Mouse (Mus musculus) lung, adult 2 months (tissue): ENCODE data around the gene Ube2c. TPM values are rescaled to one million over a fixed set of nuclear protein-coding genes. Genes with fewer than 3 reads are reported as not detected.
A peak's percentile ranks its signal among the peaks of the same experiment; 100 is the strongest.
"Not testable (repeated sequence)": the region's sequence is repeated elsewhere in the genome, so short reads cannot be mapped to it uniquely, and the experiment has no call there.

ENCODE experiments used
- DNase-seq: peaks from one replicate; pipeline ENCODE4 v3.0.0; 2022
- H3K4me1 ChIP-seq: fragments of 200-500 bp; 2 replicates; pipeline ENCODE4 v1.6.1; 2011; ENCODE audit warnings: low read length; ENCODE audit not compliant: control insufficient read depth, insufficient read depth
- H3K4me3 ChIP-seq: fragments of 200-500 bp; replicated peaks from 2 replicates; pipeline ENCODE3; 2011; ENCODE audit warnings: low read depth, mild to moderate bottlenecking, control low read depth, low read length; ENCODE audit errors: extremely low read depth
- CTCF ChIP-seq: fragments of 200-500 bp; IDR thresholded peaks from 2 replicates; pipeline ENCODE4 v1.5.1; 2011; ENCODE audit warnings: mild to moderate bottlenecking, low read length, control low read depth; ENCODE audit not compliant: insufficient read depth
- POLR2A ChIP-seq: fragments of 200-500 bp; IDR thresholded peaks from 2 replicates; pipeline ENCODE4 v1.6.1; 2011; ENCODE audit warnings: low read depth, mild to moderate bottlenecking, control low read depth, low read length, borderline replicate concordance; ENCODE audit errors: extremely low read depth
- WGBS: fragments of 180-500 bp; shearing (Covaris S2); methylation state at CpG from one replicate; pipeline ENCODE4 v1.1.7; 2018; 5-methylcytosine and 5-hydroxymethylcytosine counted together
- polyA plus RNA-seq: library from polyadenylated mRNA; depleted of rRNA; stranded (reverse); fragments of >200 nt; gene quantifications from 2 replicates; pipeline ENCODE4 v1.2.3, GENCODE M21; 2012

The Ube2c gene
- polyA plus RNA-seq, 1 experiment = 9.7 TPM

DNA sequence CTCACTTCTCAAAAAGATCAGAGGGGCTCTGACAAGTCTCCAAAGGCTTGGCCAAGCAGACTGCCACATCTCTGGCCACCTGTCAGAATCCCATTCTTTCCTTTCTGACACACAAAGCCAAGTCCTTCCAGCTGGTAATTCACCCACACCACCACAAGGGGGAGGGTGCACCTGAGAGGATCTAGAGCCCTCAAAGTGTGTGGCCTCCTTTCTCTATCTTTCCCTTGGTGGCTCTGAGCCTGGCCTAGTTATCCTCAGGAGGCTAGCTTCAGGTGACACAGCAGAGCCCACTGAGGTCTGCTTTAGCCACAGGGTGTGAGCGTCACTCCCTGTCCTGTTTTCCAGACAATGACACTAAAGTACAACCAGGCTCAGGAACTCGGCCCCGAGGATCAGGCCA lies 23.5 kb downstream of the Ube2c start:
- H3K4me3 ChIP-seq = no peak overlapping the region
- peaks cover 14% of the 10 kb centered on the region for H3K4me1 ChIP-seq
- WGBS = 75% methylated on average over 3 of the region's 3 CpGs
- TF ChIP-seq POLR2A = no peak
- TF ChIP-seq CTCF = peak; percentile 88
- peak; percentile 50 for DNase-seq

- H3K4me1 ChIP-seq = peaks cover 8% of the 10 kb centered on the region
- no peak for DNase-seq
- WGBS = 85% methylated on average over 2 of the region's 2 CpGs
- H3K4me3 ChIP-seq = no peak overlapping the region
- TF ChIP-seq CTCF (no peak), POLR2A (no peak)
Observed at GRCm38 (mm10) chr2:164793772-164794171, 24.1 kb downstream of the Ube2c start.

GRCm38 (mm10) chr2:164794293-164794692 lies 24.6 kb downstream of the Ube2c start:
- WGBS = 24% methylated on average over 5 of the region's 5 CpGs
- DNase-seq = peak; percentile 68
- H3K4me3 ChIP-seq = no peak overlapping the region
- H3K4me1 ChIP-seq = peaks cover 7% of the 10 kb centered on the region
- TF ChIP-seq POLR2A = no peak; the same call in 1 of the 2 replicates
- peak; percentile 78 for TF ChIP-seq CTCF

- WGBS = 77% methylated on average over 4 of the region's 4 CpGs
- TF ChIP-seq CTCF (no peak), POLR2A (no peak)
- no peak for DNase-seq
Observed at GRCm38 (mm10) chr2:164795868-164796267, 26.2 kb downstream of the Ube2c start.

DNA sequence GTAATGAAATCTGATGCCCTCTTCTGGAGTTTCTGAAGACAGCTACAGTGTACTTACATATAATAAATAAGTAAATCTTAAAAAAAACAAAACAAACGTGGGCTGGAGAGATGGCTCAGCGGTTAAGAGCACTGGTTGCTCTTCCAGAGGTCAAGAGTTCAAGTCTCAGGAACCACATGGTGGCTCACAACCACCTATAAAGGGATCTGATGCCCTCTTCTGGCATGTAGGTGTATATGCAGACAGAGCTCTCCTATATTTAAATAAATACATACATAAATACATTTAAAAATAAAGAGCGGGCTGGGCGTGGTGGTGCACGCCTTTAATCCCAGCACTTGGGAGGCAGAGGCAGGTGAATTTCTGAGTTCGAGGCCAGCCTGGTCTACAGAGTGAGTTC lies 28.9 kb downstream of the Ube2c start:
- WGBS = 64% methylated on average over 6 of the region's 6 CpGs
- not testable (repeated sequence) for DNase-seq, H3K4me1 ChIP-seq, H3K4me3 ChIP-seq

More at GRCm38 (mm10) chr2:164795868-164796267, 26.2 kb downstream of the Ube2c start:
- peaks cover 4% of the 10 kb centered on the region for H3K4me1 ChIP-seq
- H3K4me3 ChIP-seq = no peak overlapping the region

- TF ChIP-seq POLR2A = no peak
- TF ChIP-seq CTCF = no peak
- peaks cover 3% of the 10 kb centered on the region; the same call in 1 of the 2 replicates for H3K4me1 ChIP-seq
- no peak for DNase-seq
- no peak overlapping the region for H3K4me3 ChIP-seq
- WGBS = 81% methylated on average over 13 of the region's 13 CpGs
Observed at GRCm38 (mm10) chr2:164800252-164801004, 30.7 kb downstream of the Ube2c start.

DNA sequence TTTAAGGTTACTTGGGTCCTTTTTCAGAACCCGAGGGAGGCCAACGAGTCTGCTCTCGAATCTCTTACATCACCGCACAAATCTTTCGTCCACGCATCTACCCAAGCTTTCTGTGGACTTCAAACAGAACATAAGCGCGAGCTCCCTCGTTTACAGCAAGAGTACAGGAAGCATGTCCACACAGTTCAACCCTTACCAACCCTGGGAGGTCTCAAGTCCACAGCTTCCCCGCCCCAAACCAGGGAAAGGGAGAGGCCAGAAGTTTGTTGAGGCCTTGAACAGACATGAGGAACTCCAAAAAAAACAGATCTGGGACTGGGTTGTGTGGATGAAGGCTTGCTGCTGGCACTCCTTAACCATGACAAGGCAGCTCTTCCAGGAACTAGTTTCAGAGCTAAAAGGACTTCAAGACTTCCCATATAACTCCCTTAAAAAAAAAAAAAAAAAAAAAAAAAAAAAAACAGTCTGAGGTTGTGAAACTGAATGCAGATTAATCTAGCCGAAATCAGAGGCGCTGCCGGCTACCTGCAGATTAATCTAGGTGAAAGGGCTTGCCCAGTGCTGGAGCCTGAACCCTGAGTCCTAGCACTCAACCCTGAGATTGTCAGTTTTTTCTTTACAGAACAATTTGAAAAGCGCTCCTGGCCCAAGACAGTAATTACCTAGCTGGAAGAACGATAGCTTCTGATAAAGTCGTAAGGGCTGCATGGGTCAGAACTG lies 33.7 kb downstream of the Ube2c start:
- H3K4me1 ChIP-seq = peaks cover 3% of the 10 kb centered on the region; the same call in 1 of the 2 replicates
- WGBS = 80% methylated on average over 16 of the region's 16 CpGs
- DNase-seq = no peak
- TF ChIP-seq CTCF = no peak
- TF ChIP-seq POLR2A = no peak
- no peak overlapping the region for H3K4me3 ChIP-seq

- H3K4me1 ChIP-seq = peaks cover 3% of the 10 kb centered on the region; the same call in 1 of the 2 replicates
- DNase-seq = no peak
- no peak for TF ChIP-seq CTCF
- TF ChIP-seq POLR2A = no peak
- 50% methylated on average over 1 of the region's 1 CpGs for WGBS
- H3K4me3 ChIP-seq = no peak overlapping the region
Observed at GRCm38 (mm10) chr2:164803921-164804313, 34.2 kb downstream of the Ube2c start.

DNA sequence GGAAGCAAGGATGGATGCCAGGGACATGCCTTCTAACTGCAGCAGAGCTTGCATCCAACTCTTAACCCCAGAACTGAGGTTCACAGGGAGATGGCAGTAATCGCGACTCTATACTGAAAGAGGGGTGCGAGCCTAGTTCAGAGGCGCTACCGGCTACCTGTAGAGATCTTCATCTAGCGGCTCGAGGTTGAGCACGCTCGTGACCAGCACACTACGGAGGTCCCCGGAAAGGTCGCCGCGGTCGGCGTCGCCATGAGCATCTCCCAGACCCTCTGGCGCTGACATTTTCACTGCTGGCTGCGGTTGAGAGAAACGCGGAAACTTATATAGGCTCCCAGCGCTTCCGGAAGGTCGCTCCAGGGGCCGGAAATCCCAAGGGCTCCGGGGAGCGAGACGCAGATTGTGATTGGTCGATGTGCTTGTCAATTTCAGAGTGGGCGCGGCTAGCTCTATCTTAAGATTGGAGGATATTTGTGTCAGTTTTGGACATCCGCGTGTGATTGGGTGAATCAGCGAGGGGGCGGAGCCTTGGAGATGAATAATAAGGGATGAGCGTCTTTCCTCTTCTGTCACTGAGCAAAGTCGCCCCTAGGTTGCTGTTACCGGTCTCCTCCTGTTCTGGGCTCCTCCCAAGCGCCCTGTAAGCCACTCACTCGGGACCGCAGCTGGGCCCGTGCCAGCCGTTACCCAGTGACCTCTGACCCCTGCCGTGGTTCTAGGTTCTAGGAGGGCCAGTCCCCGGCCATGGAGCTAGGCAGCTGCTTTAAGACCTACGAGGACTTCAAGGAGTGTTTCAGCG lies 35.0 kb downstream of the Ube2c start, which contains the start of the genes Acot8 and Zswim3:
Gene Acot8, minus strand, starts transcription at position 350 of the 799 bp plus-strand sequence.
Gene Zswim3, plus strand, starts transcription at position 566 of the 799 bp plus-strand sequence.
- WGBS = under 1% methylated on average over 47 of the region's 47 CpGs
- peak; percentile 98 for DNase-seq
- Histone ChIP-seq H3K4me1 (peaks cover 3% of the 10 kb centered on the region; the same call in 1 of the 2 replicates), H3K4me3 (peak within 1 kb of the TSS; percentile 95)
- TF ChIP-seq POLR2A = peak; percentile 88
- no peak for TF ChIP-seq CTCF
